Mouse (Mus musculus) kidney, adult 2 months (tissue): Measurements from ENCODE around the gene Gm12248. TPM values are rescaled to one million over a fixed set of nuclear protein-coding genes. Genes with fewer than 3 reads are reported as not detected.

Experiments
- DNase-seq: peaks from one replicate; pipeline ENCODE4 v3.0.0; 2021
- H3K27ac ChIP-seq: fragments of 200-500 bp; 2 replicates; pipeline ENCODE4 v1.5.1; 2012; ENCODE audit warnings: low read depth, low read length, control low read depth, inconsistent platforms; ENCODE audit not compliant: insufficient read depth
- H3K27me3 ChIP-seq: fragments of 200-500 bp; replicated peaks from 2 replicates; pipeline ENCODE4 v1.6.1; 2012; ENCODE audit warnings: mild to moderate bottlenecking, moderate library complexity, low read length, inconsistent platforms; ENCODE audit not compliant: control insufficient read depth, insufficient read depth
- H3K36me3 ChIP-seq: fragments of 200-500 bp; 2 replicates; pipeline ENCODE4 v1.6.1; 2012; ENCODE audit warnings: mild to moderate bottlenecking, moderate library complexity, low read length, inconsistent platforms; ENCODE audit not compliant: control insufficient read depth, insufficient read depth
- H3K4me1 ChIP-seq: fragments of 200-500 bp; 2 replicates; pipeline ENCODE4 v1.6.1; 2011; ENCODE audit warnings: low read length; ENCODE audit not compliant: control insufficient read depth, insufficient read depth
- H3K4me3 ChIP-seq: fragments of 200-500 bp; 2 replicates; pipeline ENCODE4 v1.5.1; 2011; ENCODE audit warnings: mild to moderate bottlenecking, low read depth, low read length, control low read depth; ENCODE audit not compliant: insufficient read depth
- CTCF ChIP-seq: fragments of 200-500 bp; conservative IDR thresholded peaks from 2 replicates; pipeline ENCODE4 v1.5.1; 2011; ENCODE audit warnings: low read depth, mild to moderate bottlenecking, control low read depth, low read length, moderate library complexity, mixed read lengths; ENCODE audit not compliant: insufficient read depth, insufficient read length
- POLR2A ChIP-seq: fragments of 200-500 bp; IDR thresholded peaks from one replicate; pipeline ENCODE4 v1.6.1; 2011; ENCODE audit warnings: low read depth, low read length, control low read depth
- WGBS: fragments of 180-500 bp; shearing (Covaris S2); methylation state at CpG from one replicate; pipeline ENCODE4 v1.1.7; 2018; 5-methylcytosine and 5-hydroxymethylcytosine counted together
- polyA plus RNA-seq: library from polyadenylated mRNA; depleted of rRNA; stranded (reverse); fragments of >200 nt; gene quantifications from 2 replicates; pipeline ENCODE4 v1.2.3, GENCODE M21; 2012

Gene Gm12248
- polyA plus RNA-seq, 1 experiment, result 0.16 TPM

- Histone ChIP-seq H3K4me3 (no peak overlapping the region), H3K4me1 (peaks cover 25% of the 10 kb centered on the region), H3K27ac (no peak overlapping the region), H3K27me3 (no peaks in the 10 kb centered on the region), H3K36me3 (no peaks in the 10 kb centered on the region)
- WGBS, result 72% methylated on average over 6 of the region's 6 CpGs
- no peak for TF ChIP-seq CTCF
- no peak for TF ChIP-seq POLR2A
- DNase-seq, result no peak
Measured at GRCm38 (mm10) chr11:58031176-58031575, 61.8 kb downstream of the Gm12248 start.

DNA sequence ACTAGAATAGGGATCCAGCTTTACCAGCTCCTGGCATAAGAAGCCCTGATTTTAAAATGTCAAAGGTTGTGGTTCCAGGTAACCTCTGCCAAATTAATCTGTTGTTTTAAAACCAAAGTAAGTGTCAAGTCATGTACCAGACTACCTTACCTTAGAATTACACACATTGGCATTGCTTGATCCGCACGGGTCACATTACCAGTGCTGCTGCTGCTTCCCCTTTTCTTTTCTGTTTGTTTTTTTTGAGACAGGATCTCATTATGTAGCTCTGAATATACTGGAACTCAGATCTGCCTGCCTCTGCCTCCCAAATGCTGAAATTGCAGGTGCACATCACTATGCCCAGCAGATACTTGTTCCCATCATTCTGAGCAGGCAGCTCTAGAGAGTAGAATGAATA, 63.1 kb downstream of the Gm12248 start:
- 49% methylated on average over 2 of the region's 2 CpGs for WGBS
- H3K27ac ChIP-seq, result no peak overlapping the region
- TF ChIP-seq CTCF (no peak), POLR2A (no peak)
- no peak overlapping the region for H3K4me3 ChIP-seq
- H3K4me1 ChIP-seq, result peaks cover 36% of the 10 kb centered on the region
- H3K36me3 ChIP-seq, result no peaks in the 10 kb centered on the region
- no peak for DNase-seq
- no peaks in the 10 kb centered on the region for H3K27me3 ChIP-seq

DNA sequence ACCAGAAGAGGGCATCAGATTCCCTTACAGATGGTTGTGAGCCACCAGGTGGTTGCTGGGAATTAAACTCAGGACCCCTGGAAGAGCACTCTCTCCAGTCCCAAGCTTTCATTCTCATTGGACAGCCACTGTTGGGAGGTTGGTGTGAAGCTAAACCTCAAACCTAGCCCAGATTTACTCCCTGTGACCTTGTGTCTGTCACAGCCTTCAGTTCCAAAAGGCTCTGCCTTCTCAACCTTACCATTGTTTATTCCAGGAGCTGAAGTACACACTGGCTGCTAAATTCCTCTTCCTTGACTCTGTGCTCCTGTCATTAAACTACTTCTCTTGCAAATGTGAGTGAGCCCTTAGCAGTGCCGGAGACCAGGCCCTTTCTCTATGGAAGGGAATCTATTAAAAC, 64.0 kb downstream of the Gm12248 start:
- Histone ChIP-seq H3K27me3 (no peaks in the 10 kb centered on the region), H3K4me1 (peaks cover 42% of the 10 kb centered on the region), H3K36me3 (no peaks in the 10 kb centered on the region), H3K27ac (no peak overlapping the region; the same call in 1 of the 2 replicates), H3K4me3 (no peak overlapping the region)
- WGBS, result 91% methylated on average over 1 of the region's 1 CpGs
- TF ChIP-seq POLR2A (no peak), CTCF (no peak)
- DNase-seq, result no peak

DNA sequence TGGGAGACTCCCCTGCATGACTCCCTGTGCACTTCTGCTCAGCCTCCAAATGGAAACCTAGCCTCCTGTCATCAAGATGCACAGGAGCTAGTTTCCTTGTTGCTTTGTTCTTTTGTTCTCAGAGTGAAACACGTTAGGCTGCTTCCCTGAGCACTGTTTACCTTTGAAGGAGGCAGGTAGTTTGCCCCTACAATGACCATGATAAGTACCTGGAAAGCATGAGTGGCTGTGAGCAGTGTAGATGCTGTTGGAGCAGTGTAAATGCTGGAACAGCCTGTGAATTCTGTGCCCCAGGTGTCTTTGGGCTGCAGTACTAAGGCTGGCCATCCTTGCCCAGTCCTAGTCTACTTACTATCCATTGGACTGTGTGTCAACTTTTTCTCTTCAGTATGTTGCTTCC, 66.1 kb downstream of the Gm12248 start:
- H3K4me1 ChIP-seq, result peaks cover 33% of the 10 kb centered on the region
- WGBS, result 61% methylated on average over 1 of the region's 1 CpGs
- no peak overlapping the region for H3K4me3 ChIP-seq
- no peak overlapping the region for H3K27ac ChIP-seq
- H3K27me3 ChIP-seq, result no peaks in the 10 kb centered on the region
- no peaks in the 10 kb centered on the region for H3K36me3 ChIP-seq
- TF ChIP-seq POLR2A, result no peak
- no peak for TF ChIP-seq CTCF
- no peak for DNase-seq

- H3K27ac ChIP-seq, result no peak overlapping the region
- peak; percentile 51 for DNase-seq
Measured at GRCm38 (mm10) chr11:58026337-58026736, 66.6 kb downstream of the Gm12248 start.

GRCm38 (mm10) chr11:58025881-58026280, 67.1 kb downstream of the Gm12248 start:
- H3K36me3 ChIP-seq, result no peaks in the 10 kb centered on the region
- no peak overlapping the region for H3K4me3 ChIP-seq
- no peaks in the 10 kb centered on the region for H3K27me3 ChIP-seq
- H3K4me1 ChIP-seq, result peaks cover 42% of the 10 kb centered on the region
- no peak overlapping the region for H3K27ac ChIP-seq
- peak; percentile 68 for DNase-seq
- 46% methylated on average over 4 of the region's 4 CpGs for WGBS
- TF ChIP-seq CTCF (no peak), POLR2A (no peak)

More at GRCm38 (mm10) chr11:58026337-58026736, 66.6 kb downstream of the Gm12248 start:
- 23% methylated on average over 3 of the region's 3 CpGs for WGBS
- H3K36me3 ChIP-seq, result no peaks in the 10 kb centered on the region
- H3K27me3 ChIP-seq, result no peaks in the 10 kb centered on the region
- no peak for TF ChIP-seq CTCF
- TF ChIP-seq POLR2A, result no peak
- H3K4me1 ChIP-seq, result peaks cover 38% of the 10 kb centered on the region
- H3K4me3 ChIP-seq, result no peak overlapping the region

DNA sequence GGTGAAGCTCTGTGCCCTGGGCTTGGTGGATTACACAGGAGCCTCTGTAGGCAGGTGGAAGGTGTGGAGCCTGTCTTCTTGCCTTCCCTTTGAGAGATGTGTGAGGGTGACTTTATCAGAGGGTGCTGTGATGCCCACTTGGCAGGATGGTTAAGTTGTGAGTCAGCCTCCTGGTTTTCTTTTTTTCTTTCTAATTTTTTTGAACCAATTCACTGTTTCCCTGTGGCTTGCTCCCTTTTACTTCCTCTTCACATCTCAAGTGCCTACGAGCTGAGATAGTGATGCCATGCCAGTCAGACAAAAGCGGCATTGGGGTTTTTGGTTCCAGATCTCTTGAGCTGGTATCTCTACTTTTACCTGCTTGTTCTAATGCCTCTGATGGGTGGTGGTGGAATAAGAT, 68.3 kb downstream of the Gm12248 start:
- WGBS, result 75% methylated on average over 2 of the region's 2 CpGs
- H3K4me3 ChIP-seq, result no peak overlapping the region
- TF ChIP-seq POLR2A, result no peak
- TF ChIP-seq CTCF, result no peak
- peaks cover 48% of the 10 kb centered on the region for H3K4me1 ChIP-seq
- no peaks in the 10 kb centered on the region for H3K27me3 ChIP-seq
- DNase-seq, result no peak
- no peak overlapping the region for H3K27ac ChIP-seq
- H3K36me3 ChIP-seq, result no peaks in the 10 kb centered on the region

GRCm38 (mm10) chr11:58024271-58024670, 68.7 kb downstream of the Gm12248 start:
- Histone ChIP-seq H3K36me3 (no peaks in the 10 kb centered on the region), H3K27me3 (no peaks in the 10 kb centered on the region), H3K4me3 (no peak overlapping the region), H3K27ac (peak overlapping the region; percentile 25; the same call in 1 of the 2 replicates), H3K4me1 (peaks cover 50% of the 10 kb centered on the region)
- TF ChIP-seq POLR2A (no peak), CTCF (no peak)
- whole genome bisulfite sequencing, result 26% methylated on average over 1 of the region's 1 CpGs
- peak; percentile 40 for DNase-seq
